Mouse (Mus musculus) gastrocnemius, postnatal 36 days (tissue): ENCODE data around the gene Emc1. TPM values are rescaled to one million over a fixed set of nuclear protein-coding genes. Genes with fewer than 3 reads are reported as not detected.
A peak's percentile ranks its signal among the peaks of the same experiment; 100 is the strongest.

ENCODE experiments used
- DNase-seq, 2 experiments: peaks; one replicate each; pipeline ENCODE4 v3.0.0; 2022
- intact Hi-C: fragments of 180-260 bp; cut with DNase I; formaldehyde crosslinking; loops from one replicate; pipeline ENCODE4 v1.15.1; 2025
- long read RNA-seq, 2 experiments: library from polyadenylated mRNA; stranded (forward); transcript quantifications; one replicate each; pipeline ENCODE4 v2.0.0; 2021
- total RNA-seq, 2 experiments: library from RNA; stranded (reverse); gene quantifications; 2 replicates each; pipeline ENCODE4 v1.2.3; 2021

The Emc1 gene
- total RNA-seq, result 10 to 100 TPM; 28.2 to 29.1 TPM
- long read RNA-seq, experiment 1, full-length matches to known transcripts, result 8 of 12 reads
- long read RNA-seq, experiment 1, partial matches to known transcripts, result 4 of 12 reads
- long read RNA-seq, experiment 1, other reads (novel, unspliced or antisense), result 0 of 12 reads
- long read RNA-seq, experiment 2, full-length matches to known transcripts, result 22 of 22 reads
- long read RNA-seq, experiment 2, partial matches to known transcripts, result 0 of 22 reads
- long read RNA-seq, experiment 2, other reads (novel, unspliced or antisense), result 0 of 22 reads

DNA sequence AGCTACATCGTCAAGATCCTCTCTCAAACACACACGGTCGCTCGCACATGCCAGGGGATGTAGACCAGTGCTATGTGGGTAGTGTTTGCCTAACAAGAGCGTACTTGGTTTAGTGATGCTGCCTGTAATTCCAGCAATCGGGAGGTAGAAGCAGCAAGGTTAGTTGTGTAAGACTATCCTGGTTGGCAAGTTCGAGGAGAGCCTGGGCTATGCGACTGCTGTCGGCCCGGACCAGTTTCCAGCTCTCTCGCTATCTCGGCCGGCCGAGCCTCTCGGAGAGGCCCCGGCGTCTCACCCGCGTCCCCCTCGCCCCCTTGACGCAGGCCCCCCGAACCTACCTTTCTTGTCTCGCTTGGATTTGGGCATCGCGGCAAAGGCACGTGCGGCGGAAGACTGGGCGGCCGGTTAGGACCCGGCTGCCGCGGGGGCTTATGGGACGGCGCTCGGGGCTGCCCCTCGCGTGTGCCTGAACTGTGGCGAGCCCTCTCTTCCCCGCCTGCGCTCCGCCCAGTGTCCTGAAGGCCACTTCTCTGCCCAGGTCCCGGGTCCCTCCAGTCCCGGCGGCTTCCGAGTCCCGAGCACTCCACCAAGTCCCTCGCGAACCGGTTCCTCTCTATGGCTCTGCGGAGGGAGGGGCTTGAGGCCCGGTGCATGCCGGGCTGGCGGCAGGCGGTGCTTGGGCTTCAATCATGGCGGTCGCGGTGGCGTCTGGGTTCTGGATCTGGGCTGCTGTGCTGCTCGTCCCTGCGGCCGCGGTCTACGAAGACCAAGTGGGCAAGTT, at the start of gene Emc1, which contains the start of the genes Mrto4 and Ubr4:
Emc1 (plus strand) TSS at position 657 of the 781 bp plus-strand sequence.
Mrto4 (minus strand) TSS at position 646 of the 781 bp plus-strand sequence.
Ubr4 (plus strand) TSS at position 679 of the 781 bp plus-strand sequence.
- intact Hi-C loops, result no loop called here
- peak; percentile 73 to 80 for DNase-seq

DNA sequence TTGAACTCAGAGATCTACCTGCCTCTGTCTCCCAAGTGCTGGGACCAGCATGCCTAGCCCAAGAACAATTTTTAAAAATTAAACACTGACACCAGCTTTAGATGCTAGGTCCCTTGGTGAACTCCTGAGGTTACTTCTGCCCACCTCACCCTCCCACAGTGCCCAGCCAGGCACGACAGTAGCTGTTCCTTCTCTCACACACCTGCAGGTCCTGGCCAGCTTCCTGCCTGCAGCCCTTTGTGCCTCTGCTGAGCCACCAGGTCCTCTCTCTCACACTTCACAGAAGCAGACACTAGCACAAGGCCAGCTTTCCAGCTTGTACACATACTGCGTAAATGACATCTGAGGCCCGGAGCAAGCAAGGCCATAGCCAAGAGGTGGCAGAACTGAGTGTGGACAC, 46.9 kb upstream of the Emc1 start:
- no peak for DNase-seq
- intact Hi-C loops, result no loop called here

DNA sequence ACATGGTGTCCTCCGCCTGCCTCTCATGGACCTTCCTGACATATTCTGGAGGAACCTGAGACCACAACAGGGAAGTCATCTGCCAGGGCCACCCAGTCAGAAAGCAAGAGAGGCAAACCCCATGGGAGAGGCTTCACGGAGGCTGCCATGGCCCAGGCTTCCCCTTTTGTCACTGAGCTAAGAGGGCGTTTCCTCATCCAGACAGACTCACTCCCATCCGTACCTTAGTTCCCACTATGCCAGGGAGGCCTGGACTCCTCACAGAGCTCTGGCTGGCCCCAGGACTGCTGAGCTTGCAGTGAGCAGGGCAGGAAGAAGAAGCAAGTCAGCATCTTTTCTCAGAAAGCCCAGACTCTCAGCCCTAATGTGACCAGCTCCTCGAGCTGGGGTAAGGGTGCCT, 44.5 kb upstream of the Emc1 start:
- DNase-seq, result no peak
- intact Hi-C loops, result no loop called here

DNA sequence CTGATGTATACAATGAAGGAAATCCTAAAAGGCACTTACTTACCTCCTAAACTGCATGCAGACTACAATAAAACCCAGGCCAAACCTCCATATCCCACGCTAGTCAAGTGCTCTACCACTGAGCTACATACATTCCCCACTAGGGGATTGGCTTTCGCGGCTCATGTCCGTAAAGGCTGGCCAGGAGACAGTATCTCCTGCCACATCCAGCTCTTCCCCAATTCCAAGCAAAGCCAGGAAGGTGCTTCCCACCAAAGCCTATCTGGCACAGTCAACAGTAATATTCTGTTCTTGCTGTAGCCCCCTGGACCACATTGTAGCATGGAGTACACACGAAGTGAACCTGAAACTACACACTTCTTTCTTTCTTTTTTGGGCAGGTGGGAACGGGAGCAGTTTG, 42.7 kb upstream of the Emc1 start:
- DNase-seq, result no peak
- intact Hi-C loops, result no loop called here

DNA sequence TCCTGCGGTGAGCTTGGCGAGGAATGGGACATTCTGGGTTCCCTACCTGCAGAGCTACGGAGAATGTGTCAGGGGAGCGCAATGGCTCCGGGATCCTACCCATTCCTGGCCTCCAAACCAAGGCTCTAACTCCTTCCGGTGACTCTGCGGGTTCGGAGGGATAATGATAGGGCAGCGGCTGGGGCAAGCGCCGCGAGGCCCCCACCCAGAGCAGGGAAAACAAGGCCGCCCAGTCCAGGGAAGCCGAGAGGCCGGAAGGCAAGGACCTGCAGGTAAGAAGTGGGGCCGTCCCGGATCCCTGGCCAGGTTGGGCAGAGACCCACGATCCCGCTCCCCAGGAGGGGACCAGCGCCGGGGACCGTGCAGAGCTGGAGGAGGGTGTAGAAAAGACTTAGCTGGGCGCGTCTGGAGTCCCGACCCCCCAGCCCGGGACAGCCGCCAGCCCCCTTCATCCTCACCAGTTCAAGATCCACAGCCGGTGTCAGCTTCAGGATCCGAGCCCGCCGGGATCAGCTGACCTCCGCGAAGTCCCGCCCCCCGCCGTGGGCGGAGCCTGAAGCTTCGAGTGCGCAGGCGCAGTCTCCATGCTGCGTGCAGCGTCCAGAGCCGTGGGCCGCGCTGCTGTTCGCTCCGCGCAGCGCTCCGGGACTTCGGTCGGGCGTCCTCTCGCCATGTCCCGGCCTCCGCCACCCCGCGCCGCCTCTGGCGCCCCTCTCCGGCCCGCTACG, 42.1 kb upstream of the Emc1 start, which contains the start of the genes Pqlc2 and Akr7a5:
Pqlc2 (minus strand) TSS at position 538 of the 728 bp plus-strand sequence.
Akr7a5 (plus strand) TSS at position 574 of the 728 bp plus-strand sequence.
- DNase-seq, result peak; percentile 97 to 100
- intact Hi-C loops, result no loop called here

DNA sequence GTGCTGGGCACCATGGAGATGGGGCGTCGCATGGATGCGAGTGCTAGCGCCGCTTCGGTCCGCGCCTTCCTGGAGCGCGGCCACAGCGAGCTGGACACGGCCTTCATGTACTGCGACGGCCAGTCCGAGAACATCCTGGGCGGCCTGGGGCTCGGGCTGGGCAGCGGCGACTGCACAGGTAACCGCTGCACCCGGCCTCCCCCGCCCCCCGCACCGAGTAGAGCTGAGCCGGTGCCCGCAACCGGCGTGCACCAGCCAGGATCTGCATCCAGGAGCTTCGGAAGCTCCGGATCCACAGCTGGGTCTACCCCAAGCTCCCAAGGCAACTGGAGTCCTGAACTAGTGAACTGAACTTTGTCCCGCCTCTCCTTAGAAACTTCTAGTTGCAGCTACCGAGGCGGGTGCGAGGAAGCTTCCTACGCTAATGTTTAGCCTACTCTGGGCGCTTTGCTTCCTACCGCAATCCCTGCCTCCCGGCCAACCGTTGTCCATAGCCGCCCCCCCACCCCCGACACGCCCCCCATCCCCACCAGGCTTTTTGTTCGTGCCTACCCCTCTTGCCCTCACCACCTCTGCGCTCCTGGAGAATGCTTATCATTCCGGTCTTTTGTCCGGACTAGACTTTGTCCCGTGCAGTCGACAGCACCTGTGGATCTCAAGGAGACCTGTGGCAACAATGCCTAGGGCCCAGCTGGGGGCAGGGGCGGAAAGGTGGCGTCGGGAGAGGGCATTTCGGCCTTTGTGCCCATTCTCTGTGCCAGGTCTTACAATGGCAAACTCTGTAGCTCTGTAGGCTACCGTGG, 41.3 kb upstream of the Emc1 start:
- DNase-seq, result no peak
- intact Hi-C loops, result no loop called here

DNA sequence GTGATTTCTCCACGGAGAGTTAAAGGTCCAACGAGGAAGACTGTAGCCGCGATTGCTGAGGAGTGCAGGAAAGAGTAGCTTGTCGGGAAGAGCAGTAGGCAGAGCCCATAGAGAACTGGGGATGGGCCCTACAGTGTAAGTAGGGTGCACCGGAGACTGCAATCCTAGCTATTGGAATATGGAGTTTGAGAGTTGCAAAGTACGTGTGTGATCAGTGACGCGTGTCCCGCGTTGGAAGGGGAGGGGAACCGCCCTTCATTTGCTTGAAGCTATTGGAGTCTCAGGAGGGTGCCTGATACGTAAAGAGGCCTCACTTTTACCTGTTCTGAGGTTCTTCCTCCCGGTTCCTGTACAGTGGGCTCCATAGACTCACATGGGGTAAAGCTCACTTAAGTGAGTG, 40.7 kb upstream of the Emc1 start:
- DNase-seq, result no peak
- intact Hi-C loops, result no loop called here

DNA sequence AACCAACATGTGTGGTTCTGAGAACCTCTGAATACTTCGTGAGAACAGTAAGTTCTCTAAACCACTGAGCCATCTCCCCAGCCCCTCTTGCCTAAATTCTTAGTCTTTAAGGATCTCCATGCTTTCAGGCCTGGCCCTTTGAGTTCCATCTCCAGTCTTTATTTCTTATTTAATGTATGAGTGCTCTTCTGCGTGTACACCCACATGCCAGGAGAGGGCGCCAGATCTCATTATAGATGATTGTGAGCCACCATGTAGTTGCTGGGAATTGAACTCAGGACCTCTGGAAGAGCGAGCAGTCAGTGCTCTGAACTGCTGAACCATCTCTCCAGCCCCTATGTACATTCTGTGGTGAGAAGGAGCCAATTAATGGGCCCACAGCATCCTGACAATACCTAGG, 39.8 kb upstream of the Emc1 start:
- intact Hi-C loops, result no loop called here
- DNase-seq, result no peak

DNA sequence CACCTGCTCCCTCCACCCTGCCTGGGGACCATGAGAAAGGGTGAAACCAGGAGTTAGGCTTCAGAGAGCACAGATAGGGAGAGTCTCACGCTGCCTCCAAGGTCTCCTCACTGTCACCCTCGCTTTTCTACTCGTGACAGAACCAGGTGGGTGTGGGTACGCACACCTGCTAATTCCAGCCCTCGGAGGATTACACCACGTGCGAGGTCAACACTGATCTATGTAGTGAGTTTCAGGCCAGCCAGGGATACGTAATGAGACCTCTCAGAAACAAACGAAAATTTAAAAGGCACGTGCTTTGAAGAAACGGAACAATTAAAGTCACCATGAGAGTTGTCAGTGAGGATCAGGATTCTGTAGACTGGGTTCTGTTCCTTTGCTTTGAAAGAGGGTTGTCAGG, 33.9 kb upstream of the Emc1 start:
- intact Hi-C loops, result no loop called here
- DNase-seq, result no peak

DNA sequence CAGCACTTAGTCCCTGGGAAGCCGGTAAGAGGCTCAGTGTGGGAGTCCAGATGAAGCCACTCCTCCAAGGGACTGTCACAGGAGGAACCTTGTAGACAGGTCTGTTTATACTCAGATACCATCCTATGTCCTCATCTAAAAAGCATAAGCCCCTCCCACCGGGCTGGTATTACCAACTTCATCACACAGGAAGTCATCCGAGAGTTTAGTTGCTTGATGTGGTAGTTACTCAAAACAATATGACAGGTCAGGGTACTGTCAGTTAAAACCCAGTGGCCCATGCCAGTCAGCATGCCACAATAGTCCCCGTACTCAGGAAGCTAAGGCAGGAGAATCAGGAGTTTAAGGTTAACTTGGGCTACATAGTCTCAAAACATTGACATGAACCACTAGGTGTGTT, 32.6 kb upstream of the Emc1 start:
- intact Hi-C loops, result no loop called here
- DNase-seq, result no peak

DNA sequence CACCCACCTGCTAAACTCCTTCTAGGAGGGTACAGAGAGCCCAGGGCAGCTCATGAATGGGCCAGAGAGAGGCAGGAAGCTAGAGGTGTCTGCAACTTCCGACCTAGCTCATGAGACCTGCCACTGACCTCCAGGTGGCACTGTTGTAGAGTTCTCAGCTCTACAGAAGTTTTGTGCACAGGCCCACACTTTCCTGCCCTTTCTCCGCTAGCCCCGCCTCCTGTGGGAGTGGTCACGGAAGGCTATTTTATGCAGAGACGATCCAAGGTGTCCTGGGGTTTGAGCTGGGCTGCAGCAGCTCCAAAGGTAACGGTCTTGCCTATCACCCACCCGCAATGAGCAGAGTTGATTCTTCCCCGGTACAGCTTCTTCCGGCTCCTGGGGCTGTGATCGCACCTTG, 21.8 kb upstream of the Emc1 start:
- intact Hi-C loops, result no loop called here
- DNase-seq, result peak; percentile 32 to 53

DNA sequence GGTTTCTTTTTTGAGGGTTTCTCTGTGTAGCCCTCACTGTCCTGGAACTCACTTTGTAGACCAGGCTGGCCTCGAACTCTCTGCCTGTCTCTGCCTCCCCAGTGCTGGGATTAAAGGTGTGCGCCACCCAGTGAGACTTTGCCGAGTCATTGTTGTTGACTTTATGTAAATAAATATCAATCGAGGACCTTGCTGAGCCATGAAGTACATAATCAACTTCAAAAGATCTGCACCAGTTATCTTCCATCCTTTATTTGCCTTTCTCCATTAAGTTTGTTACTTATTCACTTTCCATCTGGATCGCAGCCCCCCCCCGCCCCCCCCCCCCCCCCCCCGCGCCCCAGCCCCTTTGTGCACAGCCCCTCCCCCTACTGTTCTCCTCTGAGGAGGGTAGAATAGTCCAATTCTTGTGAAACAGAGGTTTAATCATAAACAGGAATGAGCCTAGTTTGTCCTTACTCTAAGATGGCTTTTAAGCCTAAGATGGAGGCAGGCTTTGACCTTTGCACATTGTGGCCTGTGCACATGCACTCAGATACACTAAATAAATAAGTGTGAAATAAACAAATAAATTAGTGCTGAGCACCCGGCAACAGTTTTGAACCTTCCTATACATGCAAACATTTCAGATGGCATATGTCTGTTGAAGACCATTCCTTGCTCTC, 17.6 kb upstream of the Emc1 start:
- intact Hi-C loops, result loop anchor here (5.0 kb wide), 1 partner anchor 37 kb away; no protein-coding TSS in a partner anchor
- DNase-seq, result no peak

DNA sequence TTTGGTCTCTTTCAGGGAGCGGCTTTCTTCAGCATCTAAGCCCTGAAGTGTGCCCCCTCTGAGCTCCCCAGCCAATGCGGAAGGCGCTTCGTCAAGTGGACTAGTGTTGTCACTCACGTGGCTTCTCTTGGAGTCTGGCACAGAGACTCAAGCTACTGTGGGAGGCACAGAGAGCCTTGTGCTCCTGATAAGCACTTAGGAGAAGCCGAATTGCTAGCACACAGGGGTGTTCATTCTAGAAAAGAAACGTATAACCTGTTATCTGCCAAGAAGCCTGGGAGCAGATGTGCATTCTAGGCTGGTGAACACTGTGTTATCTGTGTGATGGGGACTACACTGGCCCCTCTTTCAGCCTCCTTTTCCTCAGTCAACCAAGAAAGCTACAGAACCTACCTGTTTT, 16.9 kb upstream of the Emc1 start:
- no peak for DNase-seq
- intact Hi-C loops, result loop anchor here (5.0 kb wide), 1 partner anchor 38 kb away; no protein-coding TSS in a partner anchor

DNA sequence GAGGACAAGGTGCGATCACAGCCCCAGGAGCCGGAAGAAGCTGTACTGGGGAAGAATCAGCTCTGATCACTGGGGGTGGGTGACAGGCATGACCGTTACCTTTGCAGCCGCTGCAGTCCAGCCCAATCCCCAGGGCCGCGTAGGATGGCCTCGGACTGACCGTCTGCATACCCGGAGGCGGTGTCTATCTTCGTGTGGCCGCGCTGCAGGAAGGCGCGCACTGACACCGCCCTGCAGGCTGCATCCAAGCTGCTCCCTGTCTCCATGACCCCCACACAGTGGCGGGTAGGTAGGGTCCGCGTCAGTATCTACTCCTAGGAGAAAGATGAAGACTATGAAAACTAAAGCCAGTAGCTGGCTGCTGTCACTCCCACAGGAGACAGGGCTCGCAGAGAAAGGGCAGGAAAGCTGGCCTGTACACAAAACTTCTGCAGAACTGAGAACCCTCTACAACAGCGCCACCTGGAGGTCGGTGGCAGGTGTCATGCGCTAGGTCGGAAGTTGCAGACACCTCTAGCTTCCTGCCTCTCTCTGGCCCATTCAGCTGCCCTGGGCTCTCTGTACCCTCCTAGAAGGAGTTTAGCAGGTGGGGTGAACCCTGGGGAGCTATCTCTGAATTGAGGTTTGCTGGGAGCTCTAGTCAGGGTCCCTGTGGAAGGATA, 15.4 kb upstream of the Emc1 start:
- intact Hi-C loops, result loop anchor here (2.0 to 5.0 kb wide), 2 partner anchors 40 to 254 kb away; no protein-coding TSS in a partner anchor

DNA sequence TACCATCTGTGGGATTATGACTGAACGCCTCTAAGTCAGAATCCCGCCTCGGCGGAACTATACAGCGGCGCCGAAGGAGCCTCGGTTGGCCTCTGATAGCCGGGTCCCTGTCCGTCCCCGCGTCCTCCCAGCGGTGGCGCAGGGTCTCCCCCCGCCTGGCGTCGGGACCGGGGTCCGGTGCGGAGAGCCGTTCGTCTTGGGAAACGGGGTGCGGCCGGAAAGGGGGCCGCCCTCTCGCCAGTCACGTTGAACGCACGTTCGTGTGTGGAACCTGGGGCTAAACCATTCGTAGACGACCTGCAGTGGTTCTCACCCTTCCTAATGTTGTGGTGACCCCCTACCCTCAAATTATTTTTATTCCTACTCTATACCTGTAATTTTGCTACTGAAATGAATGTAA, 14.2 kb upstream of the Emc1 start:
- no peak for DNase-seq
- intact Hi-C loops, result loop anchor here (5.0 kb wide), 1 partner anchor 41 kb away; no protein-coding TSS in a partner anchor

More for the DNA sequence above, 15.4 kb upstream of the Emc1 start:
- DNase-seq, result peak; percentile 56 to 70

DNA sequence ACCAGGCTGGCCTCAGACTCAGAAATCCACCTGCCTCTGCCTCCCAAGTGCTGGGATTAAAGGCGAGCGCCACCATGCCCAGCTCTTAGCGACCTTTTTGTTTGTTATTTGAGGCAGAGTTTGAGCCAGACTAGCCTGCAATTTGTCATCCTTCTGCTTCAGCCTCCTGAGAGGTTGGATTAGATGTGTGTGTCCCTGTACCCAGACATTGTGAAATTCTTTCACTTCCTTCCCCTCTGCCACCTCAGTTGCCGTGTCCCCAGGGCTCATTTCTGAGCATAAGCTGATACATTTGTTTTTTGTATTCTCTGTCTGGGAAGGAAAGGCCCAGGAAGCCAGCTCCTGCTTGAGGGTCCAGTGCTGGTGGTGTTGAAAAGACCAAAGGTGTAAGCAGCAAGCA, 11.6 kb upstream of the Emc1 start:
- no peak for DNase-seq
- intact Hi-C loops, result no loop called here

DNA sequence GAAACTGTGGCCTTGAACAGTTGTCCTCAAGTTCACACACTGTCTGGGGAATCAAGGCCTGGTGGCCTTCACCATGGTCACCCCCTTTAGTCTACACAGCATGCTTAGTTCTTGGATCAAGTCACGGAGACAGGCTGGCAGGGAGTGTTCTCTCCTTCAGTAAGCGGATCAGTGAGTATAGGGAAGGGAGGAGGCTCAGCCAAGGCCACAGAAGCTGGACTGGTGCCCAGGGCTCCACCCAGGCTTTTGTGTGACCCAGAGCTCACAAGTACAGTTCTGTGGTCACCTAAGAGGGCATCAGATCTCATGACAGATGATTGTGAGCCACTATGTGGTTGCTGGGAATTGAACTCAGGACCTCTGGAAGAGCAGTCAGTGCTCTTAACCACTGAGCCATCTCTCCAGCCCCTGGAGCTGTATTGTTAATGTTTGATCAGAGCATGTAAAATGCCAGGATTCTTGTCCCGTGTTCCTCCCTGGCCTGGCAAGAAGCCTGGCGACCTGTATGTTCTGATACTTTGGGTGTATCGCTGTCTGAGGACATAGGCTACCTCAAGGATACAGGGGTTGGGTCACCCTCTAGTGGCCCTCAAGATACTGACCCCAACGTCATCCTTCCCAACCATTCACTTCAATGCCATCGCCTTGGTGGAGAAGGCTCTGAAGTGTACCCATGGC, 10.7 kb upstream of the Emc1 start:
- DNase-seq, result no peak
- intact Hi-C loops, result no loop called here

DNA sequence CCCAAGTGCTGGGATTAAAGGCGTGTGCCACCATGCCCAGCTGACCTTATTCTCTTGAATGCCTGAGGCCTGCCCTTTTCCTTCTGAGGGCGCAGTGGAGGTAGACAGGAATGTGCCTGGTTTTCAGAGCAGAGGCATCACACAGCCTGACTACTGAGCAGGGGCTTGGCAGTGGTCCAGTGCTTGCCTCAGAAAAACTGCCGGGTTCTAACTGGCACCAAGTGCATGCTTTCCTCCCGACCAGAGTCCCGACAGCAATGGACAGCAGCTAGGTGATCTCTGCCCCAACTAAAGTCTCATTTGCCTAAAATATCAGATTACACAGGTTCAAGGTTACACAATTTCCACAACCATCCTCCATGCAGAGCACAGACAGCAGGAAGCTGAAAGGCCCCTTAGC, 8.7 kb upstream of the Emc1 start:
- no peak for DNase-seq
- intact Hi-C loops, result no loop called here
